Mouse (Mus musculus): ENCODE measurements around the gene S100a6. TPM values are rescaled to one million over a fixed set of nuclear protein-coding genes. Genes with fewer than 3 reads are reported as not detected.

The S100a6 gene
- polyA plus RNA-seq, 1 experiment from 2014 or later, result 18.7 TPM

GRCm38 (mm10) chr3:90585595-90585994 lies 27.1 kb upstream of the S100a6 start:
- ATAC-seq (ENCODE audit: low read depth), result no peak
- H3K27ac ChIP-seq (ENCODE audit: low read length), result no peak overlapping the region

GRCm38 (mm10) chr3:90586016-90586643 lies 26.6 kb upstream of the S100a6 start:
- no peak overlapping the region for H3K4me2 ChIP-seq (ENCODE audit: low read depth, low read length)
- WGBS (ENCODE audit: insufficient replicate concordance), result 61% methylated on average over 15 of the region's 15 CpGs
- H3K27ac ChIP-seq (ENCODE audit: low read length), result no peak overlapping the region
- no peaks in the 10 kb centered on the region for H3K9me3 ChIP-seq (replicated peaks; ENCODE audit: control insufficient read depth, low read length)
- H3K9ac ChIP-seq (ENCODE audit: low read depth, low read length), result no peak overlapping the region
- no peaks in the 10 kb centered on the region for H3K27me3 ChIP-seq (ENCODE audit: control insufficient read depth, insufficient read depth, low read depth, low read length)
- no peaks in the 10 kb centered on the region for H3K36me3 ChIP-seq (ENCODE audit: control insufficient read depth, insufficient read depth)
- no peak overlapping the region for H3K4me3 ChIP-seq (ENCODE audit: low read depth, low read length)
- ATAC-seq (ENCODE audit: low read depth), result no peak
- H3K4me1 ChIP-seq (ENCODE audit: control insufficient read depth, low read depth, low read length), result no peaks in the 10 kb centered on the region; the same call in 1 of the 2 replicates

More at GRCm38 (mm10) chr3:90585595-90585994, 27.1 kb upstream of the S100a6 start:
- Histone ChIP-seq H3K9me3 (replicated peaks; ENCODE audit: control insufficient read depth, low read length) (no peaks in the 10 kb centered on the region), H3K9ac (ENCODE audit: low read depth, low read length) (no peak overlapping the region), H3K4me1 (ENCODE audit: control insufficient read depth, low read depth, low read length) (no peaks in the 10 kb centered on the region; the same call in 1 of the 2 replicates), H3K4me3 (ENCODE audit: low read depth, low read length) (no peak overlapping the region), H3K27me3 (ENCODE audit: control insufficient read depth, insufficient read depth, low read depth, low read length) (no peaks in the 10 kb centered on the region), H3K4me2 (ENCODE audit: low read depth, low read length) (no peak overlapping the region), H3K36me3 (ENCODE audit: control insufficient read depth, insufficient read depth) (no peaks in the 10 kb centered on the region)
- 27% methylated on average over 5 of the region's 5 CpGs for WGBS (ENCODE audit: insufficient replicate concordance)

- no peak overlapping the region for H3K9ac ChIP-seq (ENCODE audit: low read depth, low read length)
- WGBS (ENCODE audit: insufficient replicate concordance), result 16% methylated on average over 10 of the region's 10 CpGs
- peak overlapping the region; percentile 16; the same call in 1 of the 2 replicates for H3K4me2 ChIP-seq (ENCODE audit: low read depth, low read length)
- no peaks in the 10 kb centered on the region for H3K36me3 ChIP-seq (ENCODE audit: control insufficient read depth, insufficient read depth)
- peak; percentile 61 for ATAC-seq (ENCODE audit: low read depth)
- no peak overlapping the region for H3K4me3 ChIP-seq (ENCODE audit: low read depth, low read length)
- H3K9me3 ChIP-seq (replicated peaks; ENCODE audit: control insufficient read depth, low read length), result no peaks in the 10 kb centered on the region
- H3K27ac ChIP-seq (ENCODE audit: low read length), result peak overlapping the region; percentile 46
- H3K4me1 ChIP-seq (ENCODE audit: control insufficient read depth, low read depth, low read length), result no peaks in the 10 kb centered on the region; the same call in 1 of the 2 replicates
- H3K27me3 ChIP-seq (ENCODE audit: control insufficient read depth, insufficient read depth, low read depth, low read length), result no peaks in the 10 kb centered on the region
Observed at GRCm38 (mm10) chr3:90586906-90587305, 25.8 kb upstream of the S100a6 start.

GRCm38 (mm10) chr3:90587361-90588101 lies 25.2 kb upstream of the S100a6 start:
- Histone ChIP-seq H3K4me3 (ENCODE audit: low read depth, low read length) (no peak overlapping the region), H3K4me2 (ENCODE audit: low read depth, low read length) (peak overlapping the region; percentile 16; the same call in 1 of the 2 replicates), H3K9me3 (replicated peaks; ENCODE audit: control insufficient read depth, low read length) (no peaks in the 10 kb centered on the region), H3K4me1 (ENCODE audit: control insufficient read depth, low read depth, low read length) (no peaks in the 10 kb centered on the region; the same call in 1 of the 2 replicates), H3K36me3 (ENCODE audit: control insufficient read depth, insufficient read depth) (no peaks in the 10 kb centered on the region), H3K27ac (ENCODE audit: low read length) (peak overlapping the region; percentile 46), H3K9ac (ENCODE audit: low read depth, low read length) (no peak overlapping the region), H3K27me3 (ENCODE audit: control insufficient read depth, insufficient read depth, low read depth, low read length) (no peaks in the 10 kb centered on the region)
- 76% methylated on average over 14 of the region's 14 CpGs for WGBS (ENCODE audit: insufficient replicate concordance)
- ATAC-seq (ENCODE audit: low read depth), result no peak

- Histone ChIP-seq H3K9me3 (replicated peaks; ENCODE audit: control insufficient read depth, low read length) (no peaks in the 10 kb centered on the region), H3K27ac (ENCODE audit: low read length) (peak overlapping the region; percentile 47; the same call in 1 of the 2 replicates), H3K4me3 (ENCODE audit: low read depth, low read length) (no peak overlapping the region), H3K27me3 (ENCODE audit: control insufficient read depth, insufficient read depth, low read depth, low read length) (no peaks in the 10 kb centered on the region), H3K4me2 (ENCODE audit: low read depth, low read length) (no peak overlapping the region), H3K4me1 (ENCODE audit: control insufficient read depth, low read depth, low read length) (no peaks in the 10 kb centered on the region; the same call in 1 of the 2 replicates), H3K9ac (ENCODE audit: low read depth, low read length) (no peak overlapping the region), H3K36me3 (ENCODE audit: control insufficient read depth, insufficient read depth) (no peaks in the 10 kb centered on the region)
- 39% methylated on average over 6 of the region's 6 CpGs for WGBS (ENCODE audit: insufficient replicate concordance)
- 0 out of 2 replicates have a peak, but pooled peaks have one; percentile 27 for ATAC-seq (ENCODE audit: low read depth)
Observed at GRCm38 (mm10) chr3:90589390-90589789, 23.3 kb upstream of the S100a6 start.

GRCm38 (mm10) chr3:90589947-90590346 lies 22.7 kb upstream of the S100a6 start, which contains the start of gene S100a2:
Gene S100a2, plus strand, starts transcription at chr3:90590247.
- no peaks in the 10 kb centered on the region for H3K36me3 ChIP-seq (ENCODE audit: control insufficient read depth, insufficient read depth)
- no peak within 1 kb of the TSS for H3K9ac ChIP-seq (ENCODE audit: low read depth, low read length)
- 53% methylated on average over 8 of the region's 8 CpGs for WGBS (ENCODE audit: insufficient replicate concordance)
- peak within 1 kb of the TSS; percentile 47; the same call in 1 of the 2 replicates for H3K27ac ChIP-seq (ENCODE audit: low read length)
- H3K4me1 ChIP-seq (ENCODE audit: control insufficient read depth, low read depth, low read length), result no peaks in the 10 kb centered on the region; the same call in 1 of the 2 replicates
- no peak for ATAC-seq (ENCODE audit: low read depth)
- no peak within 1 kb of the TSS for H3K4me3 ChIP-seq (ENCODE audit: low read depth, low read length)
- H3K27me3 ChIP-seq (ENCODE audit: control insufficient read depth, insufficient read depth, low read depth, low read length), result no peaks in the 10 kb centered on the region
- H3K4me2 ChIP-seq (ENCODE audit: low read depth, low read length), result no peak within 1 kb of the TSS
- H3K9me3 ChIP-seq (replicated peaks; ENCODE audit: control insufficient read depth, low read length), result no peaks in the 10 kb centered on the region

- WGBS (ENCODE audit: insufficient replicate concordance), result 47% methylated on average over 1 of the region's 1 CpGs
- ATAC-seq (ENCODE audit: low read depth), result no peak
Observed at GRCm38 (mm10) chr3:90594466-90594865, 18.2 kb upstream of the S100a6 start.

GRCm38 (mm10) chr3:90595556-90595955 lies 17.1 kb upstream of the S100a6 start:
- H3K27ac ChIP-seq (ENCODE audit: low read length), result no peak overlapping the region
- 41% methylated on average over 5 of the region's 5 CpGs for WGBS (ENCODE audit: insufficient replicate concordance)
- no peaks in the 10 kb centered on the region for H3K36me3 ChIP-seq (ENCODE audit: control insufficient read depth, insufficient read depth)

More at GRCm38 (mm10) chr3:90594466-90594865, 18.2 kb upstream of the S100a6 start:
- Histone ChIP-seq H3K9me3 (replicated peaks; ENCODE audit: control insufficient read depth, low read length) (no peaks in the 10 kb centered on the region), H3K36me3 (ENCODE audit: control insufficient read depth, insufficient read depth) (no peaks in the 10 kb centered on the region), H3K4me2 (ENCODE audit: low read depth, low read length) (no peak overlapping the region), H3K9ac (ENCODE audit: low read depth, low read length) (no peak overlapping the region), H3K27ac (ENCODE audit: low read length) (no peak overlapping the region), H3K27me3 (ENCODE audit: control insufficient read depth, insufficient read depth, low read depth, low read length) (no peaks in the 10 kb centered on the region), H3K4me3 (ENCODE audit: low read depth, low read length) (no peak overlapping the region), H3K4me1 (ENCODE audit: control insufficient read depth, low read depth, low read length) (no peaks in the 10 kb centered on the region)

GRCm38 (mm10) chr3:90596810-90597209 lies 15.9 kb upstream of the S100a6 start:
- no peak overlapping the region for H3K4me2 ChIP-seq (ENCODE audit: low read depth, low read length)
- no peak overlapping the region for H3K9ac ChIP-seq (ENCODE audit: low read depth, low read length)
- no peaks in the 10 kb centered on the region for H3K4me1 ChIP-seq (ENCODE audit: control insufficient read depth, low read depth, low read length)
- H3K27me3 ChIP-seq (ENCODE audit: control insufficient read depth, insufficient read depth, low read depth, low read length), result no peaks in the 10 kb centered on the region
- no peaks in the 10 kb centered on the region for H3K9me3 ChIP-seq (replicated peaks; ENCODE audit: control insufficient read depth, low read length)
- ATAC-seq (ENCODE audit: low read depth), result no peak
- H3K4me3 ChIP-seq (ENCODE audit: low read depth, low read length), result no peak overlapping the region
- no peak overlapping the region for H3K27ac ChIP-seq (ENCODE audit: low read length)
- no peaks in the 10 kb centered on the region for H3K36me3 ChIP-seq (ENCODE audit: control insufficient read depth, insufficient read depth)
- whole genome bisulfite sequencing (ENCODE audit: insufficient replicate concordance), result 71% methylated on average over 6 of the region's 6 CpGs

More at GRCm38 (mm10) chr3:90595556-90595955, 17.1 kb upstream of the S100a6 start:
- no peak overlapping the region for H3K4me2 ChIP-seq (ENCODE audit: low read depth, low read length)
- H3K4me3 ChIP-seq (ENCODE audit: low read depth, low read length), result no peak overlapping the region
- no peaks in the 10 kb centered on the region for H3K27me3 ChIP-seq (ENCODE audit: control insufficient read depth, insufficient read depth, low read depth, low read length)
- no peaks in the 10 kb centered on the region for H3K4me1 ChIP-seq (ENCODE audit: control insufficient read depth, low read depth, low read length)
- H3K9ac ChIP-seq (ENCODE audit: low read depth, low read length), result no peak overlapping the region
- no peak for ATAC-seq (ENCODE audit: low read depth)
- H3K9me3 ChIP-seq (replicated peaks; ENCODE audit: control insufficient read depth, low read length), result no peaks in the 10 kb centered on the region
